Mouse (Mus musculus) yolk sac, embryonic 10.5 days (tissue): ENCODE results near the gene Crispld2.
A peak's percentile ranks its signal among the peaks of the same experiment; 100 is the strongest.

ENCODE experiments used
- DNase-seq: peaks from one replicate; pipeline ENCODE4 v3.0.0-alpha.2; 2017; ENCODE audit warnings: low spot score

The Crispld2 gene

DNA sequence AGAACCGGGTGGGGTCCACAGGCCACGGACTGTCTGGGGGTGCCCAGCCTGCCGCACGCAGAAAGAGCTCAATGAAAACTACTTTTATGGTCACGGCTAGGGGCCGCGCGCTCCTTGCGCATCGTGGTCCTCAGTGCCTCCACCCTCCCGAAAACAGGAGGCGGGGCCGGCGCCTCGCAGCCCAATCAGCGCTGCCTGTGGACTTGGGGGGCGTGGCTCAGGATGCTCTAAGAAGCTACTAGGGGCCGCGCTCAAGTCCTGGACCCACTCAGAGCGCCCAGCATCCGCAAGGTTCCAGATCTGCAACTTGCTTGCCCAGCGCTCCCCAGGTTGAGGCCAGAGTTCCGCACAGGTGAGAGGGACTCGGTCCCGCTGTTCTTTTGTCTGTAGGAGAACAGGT is at the start of gene Crispld2:
Crispld2 (plus strand) TSS at position 190 of the 400 bp plus-strand sequence.
- peak; percentile 80 for DNase-seq

DNA sequence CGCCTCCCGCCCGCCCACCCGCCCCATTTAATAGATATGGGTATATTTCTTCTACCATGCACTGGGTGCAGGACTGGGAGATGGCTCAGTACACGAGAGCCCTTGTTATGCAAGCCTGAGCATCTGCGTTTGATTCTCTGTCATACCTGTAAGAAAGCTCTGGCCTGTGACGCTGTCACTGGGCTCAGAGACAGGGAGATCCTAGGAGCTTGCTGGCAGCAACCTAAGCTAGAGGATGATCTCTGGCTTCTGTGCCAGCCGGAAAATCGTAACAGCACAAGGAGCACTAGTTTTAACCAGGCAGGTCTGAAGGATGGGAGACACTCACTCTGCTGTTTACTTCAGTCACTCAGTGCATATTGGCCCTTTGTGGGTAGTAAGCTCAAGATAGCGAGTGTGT is 48.6 kb upstream of the Crispld2 start:
- DNase-seq = no peak

DNA sequence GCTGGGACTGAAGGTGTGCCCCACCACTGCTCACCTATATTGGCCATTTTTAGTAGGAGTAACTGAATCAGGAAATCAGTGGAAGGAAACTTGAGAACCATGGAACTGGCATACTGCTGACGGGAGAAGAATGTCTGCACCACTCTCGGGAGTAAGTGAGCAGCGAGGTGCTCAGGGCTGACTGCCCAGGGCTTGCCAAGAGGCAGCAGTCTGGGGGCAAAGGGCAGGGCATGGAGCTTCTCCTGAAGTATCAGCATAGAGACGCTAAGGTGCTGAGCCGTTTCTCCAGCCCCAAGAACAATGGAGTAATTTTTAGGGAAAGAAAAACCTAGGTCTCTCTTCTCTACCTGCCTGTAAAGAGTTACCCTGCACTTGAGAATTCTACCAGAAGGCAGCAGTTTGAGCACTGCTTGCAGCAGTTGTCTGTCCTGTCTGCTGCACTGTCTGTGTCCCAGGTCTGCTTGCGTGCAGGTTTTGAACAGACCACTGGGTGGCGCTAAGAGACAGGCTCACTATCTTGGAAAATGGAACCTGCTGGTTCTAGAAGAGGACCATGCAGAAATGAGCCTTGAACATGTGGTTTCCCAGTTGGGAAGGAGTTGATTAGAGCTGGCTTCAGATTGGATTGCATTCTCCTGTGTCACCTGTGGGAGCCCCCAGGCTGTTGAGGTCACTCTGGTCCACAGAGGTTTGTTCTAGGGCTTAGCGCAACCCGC is 48.0 kb upstream of the Crispld2 start:
- DNase-seq = peak; percentile 59

DNA sequence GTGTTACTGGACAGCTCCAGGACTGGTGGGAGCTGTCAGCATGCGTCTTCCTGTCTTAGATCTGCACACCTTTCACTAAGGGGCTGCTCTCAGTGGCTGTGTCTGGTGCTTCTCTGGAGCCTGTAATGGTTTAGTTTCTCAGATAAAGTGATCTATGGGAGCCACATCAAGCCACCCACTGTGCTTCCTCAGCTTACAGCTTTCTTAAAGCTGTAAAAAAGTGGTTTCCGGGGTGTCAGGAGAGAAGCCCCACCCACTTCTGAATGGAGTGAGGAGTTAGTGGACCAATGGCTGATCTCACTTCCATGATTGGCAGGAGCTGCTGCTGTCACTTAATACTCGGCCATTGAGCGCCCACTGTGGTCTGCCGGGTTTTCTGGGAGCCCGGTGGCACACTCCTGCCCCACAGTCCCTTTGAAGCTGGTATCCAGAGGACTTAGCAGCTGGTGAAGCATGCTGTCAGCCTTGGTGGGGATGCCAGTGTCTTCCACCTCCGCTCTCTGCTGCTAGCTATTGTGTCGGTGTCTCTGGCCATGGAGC is 45.8 kb upstream of the Crispld2 start:
- no peak for DNase-seq

DNA sequence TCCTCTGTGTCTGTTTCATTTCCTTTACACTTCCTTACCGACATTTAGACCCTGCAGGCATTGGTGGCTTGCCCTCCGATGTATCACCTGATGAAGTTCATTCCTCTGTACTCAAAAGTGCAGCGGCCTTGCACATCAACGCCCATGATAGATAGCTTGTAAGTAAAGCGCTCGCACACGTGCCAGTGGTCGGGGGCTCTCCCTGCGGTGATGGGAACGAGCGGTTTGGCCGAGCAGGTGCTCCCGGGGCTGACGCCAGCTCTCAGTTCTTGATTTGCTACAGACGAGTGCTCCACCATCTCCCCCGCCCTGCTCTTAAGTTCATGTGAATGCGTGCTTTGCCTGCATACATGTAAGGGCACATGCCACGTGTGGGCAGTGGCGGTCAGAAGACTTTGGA is 44.6 kb upstream of the Crispld2 start:
- DNase-seq = no peak

DNA sequence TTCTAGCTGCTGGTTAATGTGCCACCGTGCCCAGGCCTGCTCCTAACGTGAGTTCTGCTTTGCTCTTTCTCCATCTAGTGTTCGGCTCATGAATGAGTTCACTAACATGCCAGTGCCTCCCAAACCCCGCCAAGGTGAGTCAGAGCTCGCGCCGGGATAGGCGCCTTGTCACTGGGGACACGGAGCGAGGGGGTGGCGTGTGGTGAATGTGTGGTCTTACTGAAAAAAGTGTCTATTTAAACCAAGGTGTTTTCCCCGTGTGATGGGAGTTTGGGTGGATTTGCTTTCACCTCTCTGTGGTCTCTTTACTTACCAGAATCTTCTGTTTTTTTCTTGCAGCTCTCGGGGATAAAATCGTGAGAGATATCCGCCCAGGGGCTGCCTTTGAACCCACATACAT is 43.9 kb upstream of the Crispld2 start:
- no peak for DNase-seq

DNA sequence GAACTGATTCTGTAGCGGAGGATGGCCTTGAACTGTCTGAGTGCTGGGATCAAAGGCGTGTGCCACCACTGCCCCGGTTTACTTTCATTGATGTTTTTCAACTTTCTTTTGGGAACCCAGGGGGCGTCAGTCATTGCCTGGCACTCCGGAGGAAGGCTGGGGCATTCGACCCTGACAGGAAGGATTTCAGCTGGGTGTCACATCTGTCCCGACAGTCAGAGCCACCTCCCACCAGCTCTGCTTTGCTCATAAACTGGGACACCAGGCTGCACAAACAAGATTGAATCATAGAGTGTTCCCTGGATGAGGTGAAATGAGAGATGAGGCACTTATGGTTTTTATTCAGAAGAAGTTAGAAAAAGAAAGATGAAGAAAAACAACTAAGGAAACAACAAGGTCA is 40.0 kb upstream of the Crispld2 start:
- DNase-seq = no peak

DNA sequence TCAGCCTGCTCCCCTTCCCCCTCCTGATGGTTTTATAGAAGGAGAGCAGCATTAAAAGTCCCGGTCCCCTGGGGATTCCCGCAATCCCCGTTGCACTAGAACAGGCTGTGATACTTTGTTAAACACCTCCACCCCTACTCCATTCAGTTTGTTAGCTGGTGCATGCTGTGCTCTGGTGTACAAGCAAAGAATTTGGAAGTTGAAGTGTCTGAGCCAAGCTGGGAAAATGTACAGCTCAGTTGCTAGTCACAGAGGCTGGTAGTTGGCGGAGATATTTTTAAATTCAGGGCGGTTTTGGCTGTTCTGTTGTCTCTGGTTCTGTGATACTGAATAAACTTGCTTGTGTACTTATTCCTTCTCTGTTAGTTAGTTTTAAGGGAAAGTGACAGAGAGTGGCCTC is 39.5 kb upstream of the Crispld2 start:
- DNase-seq = no peak

DNA sequence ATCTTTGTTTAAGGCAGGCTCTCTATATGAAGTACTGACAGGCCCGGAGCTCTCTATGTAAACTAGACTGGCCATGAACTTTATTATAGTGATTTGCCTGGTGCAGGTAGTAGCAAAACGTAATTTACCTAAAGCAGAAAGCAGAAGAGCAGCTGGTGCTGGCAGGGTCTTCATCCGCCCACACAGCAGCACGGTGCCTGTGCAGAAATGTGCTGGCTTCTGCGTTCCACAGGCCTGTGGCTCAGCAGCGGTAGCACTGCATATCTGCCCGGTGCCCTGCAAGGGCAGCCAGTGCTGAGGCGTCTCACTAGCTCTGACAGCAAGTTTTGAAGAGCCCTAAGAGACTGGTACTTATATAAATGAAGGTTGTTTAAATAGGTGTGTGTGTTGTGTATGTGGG is 36.9 kb upstream of the Crispld2 start:
- no peak for DNase-seq

DNA sequence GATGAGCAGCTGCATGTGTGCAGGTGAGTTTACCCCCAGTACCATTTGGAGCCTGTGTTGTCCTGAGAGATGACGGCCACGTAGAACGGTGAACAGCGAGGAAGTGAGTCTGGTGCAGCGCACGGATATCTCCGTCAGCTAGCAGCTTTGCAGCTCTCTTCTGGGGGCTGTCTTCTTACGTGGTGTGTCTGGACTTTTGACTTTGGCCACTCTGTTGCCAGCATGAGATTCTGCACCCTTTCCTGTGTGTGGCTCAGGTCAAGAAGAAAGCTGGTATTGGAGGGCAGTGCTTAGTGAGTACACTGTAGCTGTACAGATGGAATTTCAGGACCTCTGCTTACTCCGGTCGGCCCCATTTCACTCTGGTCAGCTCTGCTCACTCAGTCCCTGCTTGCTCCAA is 34.2 kb upstream of the Crispld2 start:
- DNase-seq = peak; percentile 16

DNA sequence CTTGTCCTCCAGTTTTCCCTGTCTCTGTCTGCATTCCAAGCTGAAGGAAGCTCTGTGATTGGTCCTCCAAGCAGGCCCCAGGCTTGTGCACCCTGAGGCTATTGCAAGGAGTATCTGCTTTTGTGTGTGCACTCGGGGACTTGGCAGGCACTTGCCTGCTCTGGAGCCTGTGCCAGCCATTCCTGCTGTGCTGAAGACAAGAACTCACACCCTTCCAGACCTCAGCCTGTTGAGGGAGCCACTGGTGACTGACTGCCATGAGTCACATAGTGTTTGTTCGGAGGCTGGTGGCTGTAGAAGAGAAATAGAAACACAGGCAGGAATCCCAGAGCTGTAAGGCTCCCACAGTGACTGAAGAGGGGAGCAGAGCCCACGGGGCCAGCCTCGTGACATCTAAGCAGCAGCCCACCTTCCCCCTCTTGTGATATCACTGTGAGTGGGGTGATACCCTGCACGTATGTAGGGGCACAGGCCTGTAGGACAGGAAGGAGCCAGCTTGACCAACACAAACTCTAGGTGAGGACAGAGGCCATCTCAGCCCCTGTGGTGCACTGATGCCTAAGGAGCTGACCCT is 31.6 kb upstream of the Crispld2 start:
- no peak for DNase-seq

DNA sequence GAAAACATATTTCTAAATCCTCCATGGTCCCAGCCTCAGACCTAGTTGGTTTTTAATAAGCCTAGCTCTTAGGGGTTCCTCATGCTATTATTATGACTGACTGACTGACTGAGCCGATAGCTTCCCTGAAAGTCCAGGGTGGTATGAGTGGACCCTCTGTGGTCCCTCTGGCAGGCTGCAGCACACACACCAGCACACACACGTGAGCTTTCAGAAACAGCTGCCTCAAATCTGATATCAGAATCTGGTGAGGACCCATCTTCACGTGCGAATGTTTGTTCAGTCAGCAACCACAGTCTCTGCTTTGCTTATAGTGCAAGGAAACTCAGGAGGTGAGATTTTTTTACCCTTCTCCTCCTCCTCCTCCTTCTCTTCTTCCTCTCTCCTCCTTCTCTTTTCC is 27.4 kb upstream of the Crispld2 start:
- DNase-seq = no peak

DNA sequence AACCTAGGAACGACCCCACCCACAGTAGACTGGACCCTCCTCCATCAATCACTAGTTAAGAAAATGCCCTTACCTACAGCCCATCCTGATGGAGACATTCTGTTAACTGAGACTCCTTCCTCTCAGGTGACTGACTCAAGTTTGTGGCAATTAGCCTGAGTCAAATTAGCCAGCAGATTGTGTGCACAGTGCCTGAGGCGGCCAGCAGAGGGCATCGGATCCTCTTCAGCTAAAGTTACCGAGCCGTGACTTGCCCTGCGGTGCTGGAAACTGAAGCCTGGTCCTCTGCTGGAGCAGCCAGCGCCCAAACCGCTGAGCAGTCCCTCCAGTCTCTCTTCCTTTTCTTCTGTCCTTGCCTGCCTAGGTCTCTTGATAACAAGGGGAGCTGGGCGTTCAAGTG is 24.8 kb upstream of the Crispld2 start:
- DNase-seq = no peak

DNA sequence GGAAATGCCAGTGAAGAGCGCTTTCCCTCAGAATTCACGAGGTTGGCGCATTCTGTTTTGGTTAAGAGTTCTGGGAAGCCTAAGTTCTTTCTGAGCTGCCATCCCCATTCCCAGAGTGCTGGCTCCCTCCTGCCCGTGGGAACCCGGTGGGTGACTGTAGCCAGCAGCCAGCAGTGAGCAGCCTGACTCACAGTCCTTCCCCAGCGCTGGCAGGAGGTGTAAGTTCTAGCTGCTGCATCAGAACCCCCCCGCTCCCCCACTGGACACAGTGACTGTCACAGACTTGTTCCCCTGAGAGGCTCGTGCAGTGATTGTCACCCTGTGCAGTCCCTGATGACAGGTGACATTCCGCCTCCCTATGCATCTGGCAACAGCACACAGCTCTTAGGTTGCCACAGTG is 22.1 kb upstream of the Crispld2 start:
- DNase-seq = no peak

DNA sequence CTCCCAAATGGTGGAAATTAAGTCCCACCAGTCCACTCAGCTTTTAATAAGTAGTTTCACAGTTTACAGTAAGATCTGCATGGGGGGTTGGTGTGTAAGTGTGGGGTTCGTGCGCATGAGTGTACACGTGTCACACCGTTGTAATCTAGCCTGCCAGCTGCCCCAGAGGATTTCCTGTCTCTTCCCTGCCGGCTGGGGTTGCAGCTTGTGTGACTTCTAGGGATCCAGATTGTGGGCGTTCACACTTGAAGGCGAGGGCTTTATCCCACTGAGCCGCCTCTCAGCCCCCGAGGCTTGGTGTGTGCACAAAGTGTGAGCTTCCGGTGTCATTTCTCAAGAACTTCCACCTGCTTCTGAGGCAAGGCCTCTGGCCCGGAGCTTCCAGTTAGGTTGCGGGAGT is 19.7 kb upstream of the Crispld2 start:
- DNase-seq = peak; percentile 8

DNA sequence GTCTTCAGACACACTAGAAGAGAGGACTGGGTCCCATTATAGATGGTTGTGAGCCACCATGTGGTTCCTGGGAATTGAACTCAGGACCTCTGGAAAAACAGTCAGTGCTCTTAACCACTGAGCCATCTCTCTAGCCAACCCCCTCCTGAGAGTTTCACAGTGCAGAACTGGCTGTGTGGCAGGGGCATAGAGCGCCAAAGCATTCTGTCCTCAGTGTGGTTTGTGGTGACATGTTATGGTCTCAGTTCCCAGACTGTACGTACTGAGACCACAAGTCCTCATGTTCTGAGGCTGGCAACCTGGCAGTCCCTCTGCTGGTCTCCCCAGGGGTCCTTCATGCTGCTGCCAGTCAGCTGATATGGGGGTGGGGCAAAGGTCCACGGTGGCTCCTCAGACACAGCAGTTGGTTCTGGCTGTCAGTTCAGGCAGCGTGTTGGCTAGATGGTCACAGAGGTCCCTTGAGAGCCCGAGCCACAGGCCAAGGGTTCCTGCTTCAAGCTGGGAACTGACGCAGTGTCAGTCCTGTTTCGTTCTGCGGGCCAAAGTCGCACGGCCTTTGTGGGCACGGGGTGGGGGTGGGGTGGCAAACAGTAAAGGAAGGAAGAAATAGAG is 13.4 kb upstream of the Crispld2 start:
- no peak for DNase-seq

DNA sequence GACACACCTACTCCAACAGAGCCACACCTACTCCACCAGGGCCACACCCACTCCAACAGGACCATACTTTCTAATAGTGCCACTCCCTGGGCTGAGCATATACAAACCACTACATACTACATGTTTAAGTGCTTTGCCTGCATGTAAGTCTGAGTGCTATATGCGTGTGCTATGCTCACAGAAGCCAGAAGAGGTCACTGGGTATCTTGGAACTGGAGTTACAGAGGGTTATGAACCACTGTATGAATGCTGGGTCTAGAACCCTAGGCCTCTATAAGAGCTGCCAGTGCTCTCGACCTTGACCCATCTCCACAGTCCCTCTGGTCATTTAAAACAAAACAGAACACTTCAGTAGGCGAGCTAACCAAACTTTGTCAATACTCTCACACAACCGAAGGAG is 11.0 kb upstream of the Crispld2 start:
- no peak for DNase-seq

DNA sequence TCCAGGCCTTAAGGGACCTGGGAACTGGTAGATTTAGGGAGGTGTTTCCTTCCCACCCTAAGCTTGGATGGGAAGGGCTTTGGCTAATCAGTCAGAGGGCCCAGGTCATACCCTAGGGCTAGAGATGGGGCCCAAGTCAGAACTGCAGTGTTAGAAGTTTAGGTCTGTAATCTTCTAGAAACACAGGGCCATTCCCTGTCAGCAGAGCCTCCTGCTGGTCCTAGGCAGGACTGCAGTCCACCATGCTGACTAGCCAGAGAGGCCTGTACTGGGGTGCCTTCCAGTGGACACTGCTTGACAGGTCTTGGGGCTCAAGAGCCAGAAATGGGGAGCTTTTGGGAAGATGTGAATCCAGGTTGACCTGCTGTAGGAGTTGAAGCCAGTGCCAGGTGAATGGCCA is 8.2 kb upstream of the Crispld2 start:
- no peak for DNase-seq

DNA sequence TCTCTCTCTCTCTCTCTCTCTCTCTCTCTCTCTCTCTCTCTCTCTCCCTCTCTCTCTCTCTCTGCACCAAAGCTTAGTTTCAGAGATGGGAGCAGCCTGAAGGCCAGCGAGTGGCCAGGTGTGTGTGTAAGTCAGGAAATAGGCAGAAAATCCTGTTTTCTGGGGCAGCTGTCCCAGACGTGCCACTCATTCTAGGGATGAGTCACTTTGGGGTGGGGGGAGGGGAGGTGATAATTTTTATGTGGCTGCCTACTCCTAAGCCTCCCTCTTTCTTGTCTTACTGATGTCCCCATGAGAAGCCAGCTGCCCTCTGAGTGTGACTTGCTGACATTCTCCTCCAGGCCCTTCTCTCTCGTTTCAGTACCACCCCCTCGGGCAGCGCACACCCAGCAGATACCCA is 6.1 kb upstream of the Crispld2 start:
- no peak for DNase-seq

DNA sequence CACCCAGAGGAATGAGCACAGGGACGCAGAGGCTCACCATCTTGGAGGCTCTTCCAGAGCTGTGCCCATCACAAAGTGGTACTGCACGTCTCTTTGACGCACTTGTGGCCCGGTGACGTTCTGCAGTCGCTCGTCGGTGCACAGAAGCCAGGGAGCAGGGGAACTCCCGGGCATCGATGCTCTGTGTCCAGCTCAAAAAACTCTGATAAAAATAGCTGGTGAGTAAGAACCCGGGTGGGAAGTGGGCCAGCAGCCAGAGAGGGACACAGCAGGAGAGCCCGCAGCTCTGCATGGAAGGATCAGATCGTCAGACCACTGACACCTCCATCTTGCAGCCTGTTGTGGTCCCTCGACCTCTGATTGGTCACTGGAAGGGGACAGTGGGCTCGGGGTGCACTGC is 4.2 kb upstream of the Crispld2 start:
- no peak for DNase-seq

DNA sequence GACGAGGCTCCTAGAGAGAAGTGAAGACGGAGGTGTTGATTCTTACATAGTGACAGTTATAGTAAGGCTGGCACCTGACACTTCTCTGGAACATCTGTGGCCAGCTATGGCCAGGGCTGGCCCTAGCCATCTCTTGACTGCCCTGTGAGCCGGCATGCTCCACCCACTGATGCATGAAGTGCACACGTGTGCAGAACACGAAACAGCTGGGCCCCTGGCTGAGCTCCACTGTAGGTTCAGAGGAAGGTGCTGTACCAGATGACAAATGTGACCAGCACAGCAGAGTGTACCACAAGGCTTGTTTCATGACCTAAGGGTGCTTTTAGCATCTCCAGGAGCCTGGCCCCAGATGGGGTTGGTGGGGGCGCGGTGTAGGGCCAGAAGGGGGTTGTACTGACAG is 1.9 kb downstream of the Crispld2 start:
- no peak for DNase-seq

DNA sequence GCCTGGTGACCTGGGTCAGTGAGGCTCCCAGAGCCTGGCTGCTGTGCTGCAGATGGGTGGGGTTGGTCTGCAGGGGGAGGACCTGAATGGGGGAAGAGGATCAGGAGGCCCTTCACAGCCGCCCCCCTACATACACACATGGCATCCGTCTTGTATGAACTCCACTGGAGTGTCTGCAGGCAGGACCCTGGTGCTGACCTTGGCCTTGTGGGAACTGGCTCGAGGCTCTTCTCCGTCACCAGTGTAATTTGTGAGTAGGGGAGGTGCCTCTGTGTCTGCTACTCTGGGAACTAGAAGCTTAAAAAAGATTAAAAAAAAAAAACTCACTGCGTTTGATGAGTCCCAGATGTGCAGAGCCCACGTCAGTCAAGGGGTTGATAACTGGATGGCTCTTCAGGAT is 2.3 kb downstream of the Crispld2 start:
- peak; percentile 30 for DNase-seq

DNA sequence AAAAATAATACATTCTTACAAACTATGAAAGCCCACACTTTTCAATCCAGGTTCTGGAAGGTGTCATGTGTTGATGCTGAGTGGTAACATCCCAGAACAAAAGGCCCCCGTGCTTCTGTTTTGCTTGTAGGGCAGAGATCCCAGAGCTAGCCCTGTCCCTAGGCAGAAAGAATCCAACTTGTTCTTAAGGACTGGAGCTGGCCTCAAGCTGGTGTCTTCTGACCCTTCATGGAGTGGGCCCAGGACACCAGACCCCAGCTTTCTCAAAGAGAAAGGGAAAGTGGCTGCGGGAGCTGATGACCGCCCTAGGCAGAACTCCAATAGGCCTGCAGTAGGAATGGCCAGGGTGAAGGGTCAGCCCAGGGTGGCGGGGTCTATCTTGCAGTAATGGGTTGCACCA is 5.0 kb downstream of the Crispld2 start:
- DNase-seq = no peak

DNA sequence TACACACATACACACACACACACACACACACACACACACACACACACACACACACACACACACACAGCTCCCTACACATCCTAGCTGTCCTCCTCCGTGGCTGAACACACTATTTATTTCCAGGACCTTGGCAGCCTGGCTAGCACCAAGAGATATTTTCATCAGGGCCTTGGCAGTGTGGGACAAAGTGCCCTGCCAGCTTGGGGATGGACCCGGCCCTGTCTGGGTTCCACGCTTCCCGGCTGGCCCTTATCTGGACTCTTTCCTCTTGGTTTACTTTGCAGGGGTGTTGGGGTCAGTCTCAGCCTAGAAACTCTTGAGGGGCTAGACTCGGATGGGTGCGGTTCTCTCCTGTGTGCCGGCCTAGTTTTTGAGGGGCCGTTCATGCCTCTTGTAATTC is 8.2 kb downstream of the Crispld2 start:
- no peak for DNase-seq
